ENCODE assay signal across 13 mouse cellular contexts in genomic region chr14:56313969-56314368, GRCm38 (mm10). TPM values are rescaled to one million over a fixed set of nuclear protein-coding genes. Genes with fewer than 3 reads are reported as not detected.
DNase-seq lines count a peak whose midpoint lies in the region; ATAC-seq lines count a peak whose summit lies in the region.
"Had no signal": no experiment of that assay in that cellular context is flagged by ENCODE, and none has a peak within 500 bp of the region (broad histone marks: within the 10 kb centered on the region; RNA-seq: fewer than 3 reads in every experiment).

No protein-coding gene starts in this region.

- DNase-seq in adrenal gland, adult 18-20 months (ENCODE audit: low spot score in 2 of 2): peak; percentile 45 to 47
- DNase-seq in cerebellum, adult 9-10 months: peak; percentile 22
- DNase-seq in forebrain, embryonic 14.5 days (ENCODE audit: low spot score): no peak
- no peak for DNase-seq in layer of hippocampus, adult 8-10 months (ENCODE audit: low spot score in 2 of 2)
- no peak for DNase-seq in spleen, adult 18-20 months

- no peak overlapping the region for H3K27ac ChIP-seq in intestine, embryonic 15.5 days
- H3K27ac ChIP-seq in intestine, embryonic 16.5 days (ENCODE audit: low read length): no peak overlapping the region
- H3K27ac ChIP-seq in kidney, embryonic 16.5 days (ENCODE audit: low read length): no peak overlapping the region
- H3K27ac ChIP-seq in forebrain, embryonic 14.5 days (ENCODE audit: low read depth, low read length): no peak overlapping the region
- H3K27ac ChIP-seq: embryonic facial prominence, embryonic 13.5 days; limb, embryonic 15.5 days had no signal

- no peak overlapping the region for H3K4me3 ChIP-seq in intestine, embryonic 15.5 days (replicated peaks)
- H3K4me3 ChIP-seq in intestine, embryonic 16.5 days (ENCODE audit: low read length): no peak overlapping the region
- no peak overlapping the region for H3K4me3 ChIP-seq in kidney, embryonic 16.5 days (ENCODE audit: low read length)
- no peak overlapping the region for H3K4me3 ChIP-seq in forebrain, embryonic 14.5 days (ENCODE audit: low read depth, low read length)
- H3K4me3 ChIP-seq: embryonic facial prominence, embryonic 13.5 days; limb, embryonic 15.5 days; myocyte had no signal

- ATAC-seq in intestine, embryonic 15.5 days: 0 out of 2 replicates have a peak, but pooled peaks have one; percentile 28
- no peak for ATAC-seq in intestine, embryonic 16.5 days
- ATAC-seq in kidney, embryonic 16.5 days (ENCODE audit: low FRiP score, low TSS enrichment): peak; percentile 59; the same call in 1 of the 2 replicates
- ATAC-seq in forebrain, embryonic 14.5 days: no peak

- no peaks in the 10 kb centered on the region for H3K36me3 ChIP-seq in intestine, embryonic 15.5 days
- no peaks in the 10 kb centered on the region for H3K36me3 ChIP-seq in intestine, embryonic 16.5 days (ENCODE audit: control insufficient read depth, insufficient read depth, low read length)
- no peaks in the 10 kb centered on the region for H3K36me3 ChIP-seq in kidney, embryonic 16.5 days (ENCODE audit: insufficient read depth, low read length)
- no peaks in the 10 kb centered on the region for H3K36me3 ChIP-seq in forebrain, embryonic 14.5 days (ENCODE audit: control insufficient read depth, insufficient read depth, low read length)
- H3K36me3 ChIP-seq: embryonic facial prominence, embryonic 13.5 days; limb, embryonic 15.5 days had no signal

- 70% methylated on average over 9 of the region's 9 CpGs for WGBS in intestine, embryonic 15.5 days
- 70% methylated on average over 9 of the region's 9 CpGs for WGBS in intestine, embryonic 16.5 days
- 55% methylated on average over 9 of the region's 9 CpGs for WGBS in kidney, embryonic 16.5 days
- 85% methylated on average over 9 of the region's 9 CpGs for WGBS in forebrain, embryonic 14.5 days

- no peak overlapping the region for H3K4me2 ChIP-seq in intestine, embryonic 15.5 days (replicated peaks)
- H3K4me2 ChIP-seq in intestine, embryonic 16.5 days (ENCODE audit: low read depth, low read length): no peak overlapping the region
- no peak overlapping the region for H3K4me2 ChIP-seq in kidney, embryonic 16.5 days (replicated peaks; ENCODE audit: low read depth, low read length)
- no peak overlapping the region for H3K4me2 ChIP-seq in forebrain, embryonic 14.5 days (ENCODE audit: low read length)
- H3K4me2 ChIP-seq: embryonic facial prominence, embryonic 13.5 days; limb, embryonic 15.5 days had no signal

- H3K27me3 ChIP-seq in intestine, embryonic 15.5 days (replicated peaks): no peaks in the 10 kb centered on the region
- no peaks in the 10 kb centered on the region for H3K27me3 ChIP-seq in intestine, embryonic 16.5 days (replicated peaks; ENCODE audit: control insufficient read depth, insufficient read depth, low read length)
- H3K27me3 ChIP-seq in kidney, embryonic 16.5 days (ENCODE audit: insufficient read depth, low read length): no peaks in the 10 kb centered on the region
- H3K27me3 ChIP-seq in forebrain, embryonic 14.5 days (replicated peaks; ENCODE audit: control insufficient read depth, insufficient read depth, low read length): no peaks in the 10 kb centered on the region
- H3K27me3 ChIP-seq: embryonic facial prominence, embryonic 13.5 days; limb, embryonic 15.5 days had no signal

- H3K9me3 ChIP-seq in intestine, embryonic 15.5 days: no peaks in the 10 kb centered on the region
- no peaks in the 10 kb centered on the region for H3K9me3 ChIP-seq in intestine, embryonic 16.5 days (ENCODE audit: control insufficient read depth, low read length)
- no peaks in the 10 kb centered on the region for H3K9me3 ChIP-seq in kidney, embryonic 16.5 days (ENCODE audit: low read length)
- H3K9me3 ChIP-seq in forebrain, embryonic 14.5 days (replicated peaks; ENCODE audit: control insufficient read depth, low read length): no peaks in the 10 kb centered on the region
- H3K9me3 ChIP-seq: embryonic facial prominence, embryonic 13.5 days; limb, embryonic 15.5 days had no signal

- no peak overlapping the region for H3K9ac ChIP-seq in intestine, embryonic 15.5 days
- no peak overlapping the region for H3K9ac ChIP-seq in intestine, embryonic 16.5 days (ENCODE audit: low read depth, low read length)
- no peak overlapping the region for H3K9ac ChIP-seq in kidney, embryonic 16.5 days (replicated peaks; ENCODE audit: low read length)
- no peak overlapping the region for H3K9ac ChIP-seq in forebrain, embryonic 14.5 days (ENCODE audit: low read length)
- H3K9ac ChIP-seq: embryonic facial prominence, embryonic 13.5 days; limb, embryonic 15.5 days had no signal

- peaks cover 3% of the 10 kb centered on the region; the same call in 1 of the 2 replicates for H3K4me1 ChIP-seq in intestine, embryonic 15.5 days (replicated peaks)
- H3K4me1 ChIP-seq in intestine, embryonic 16.5 days (ENCODE audit: control insufficient read depth, insufficient read depth, low read length): no peaks in the 10 kb centered on the region
- no peaks in the 10 kb centered on the region for H3K4me1 ChIP-seq in kidney, embryonic 16.5 days (ENCODE audit: insufficient read depth, low read length)
- no peaks in the 10 kb centered on the region for H3K4me1 ChIP-seq in forebrain, embryonic 14.5 days (ENCODE audit: control insufficient read depth, insufficient read depth, low read length)
- H3K4me1 ChIP-seq: embryonic facial prominence, embryonic 13.5 days had no signal

RNA-seq across cellular contexts. Expression of gene Atp12a, which starts 50.9 kb away (rescaled TPM):
- polyA plus RNA-seq in intestine, embryonic 15.5 days (2015; fragmentation: Nextera tagmentation; extraction: Ambion mirVana): 0.26 and 0.91 TPM in 2 replicates
- polyA plus RNA-seq in intestine, embryonic 16.5 days (2015; fragmentation: Nextera tagmentation; extraction: Ambion mirVana): 0.44 and 1.5 TPM in 2 replicates
- 1 to 10 TPM in 1 of 2 experiments, under 1 TPM in 1; 0.32 to 1.4 TPM for total RNA-seq in adrenal gland, adult 18-20 months (2021)
- polyA plus RNA-seq in kidney, embryonic 16.5 days (2015; fragmentation: Nextera tagmentation; extraction: Ambion mirVana): 2.8 and 2.9 TPM in 2 replicates
- 0.14 and 0.26 TPM in 2 replicates for polyA plus RNA-seq in forebrain, embryonic 14.5 days (2014; fragmentation: Nextera tagmentation; extraction: Ambion mirVana)
- total RNA-seq in layer of hippocampus, adult 8-10 months (2022): not detected
- total RNA-seq: heart, adult 18-20 months had no signal
- polyA plus RNA-seq: inflammation-experienced regulatory T-cells, adult 6 months; myocyte had no signal

RNA-seq across cellular contexts. Expression of gene Gzmb, which starts 51.9 kb away (rescaled TPM):
- polyA plus RNA-seq in intestine, embryonic 15.5 days (2015; fragmentation: Nextera tagmentation; extraction: Ambion mirVana): 1.2 and 1.4 TPM in 2 replicates
- 0.86 and 1.3 TPM in 2 replicates for polyA plus RNA-seq in intestine, embryonic 16.5 days (2015; fragmentation: Nextera tagmentation; extraction: Ambion mirVana)
- total RNA-seq in adrenal gland, adult 18-20 months (2021): under 1 TPM; 0.42 to 0.99 TPM
- 0.11 TPM in 1 of 2 replicates, not detected in the other for polyA plus RNA-seq in kidney, embryonic 16.5 days (2015; fragmentation: Nextera tagmentation; extraction: Ambion mirVana)
- polyA plus RNA-seq in forebrain, embryonic 14.5 days (2014; fragmentation: Nextera tagmentation; extraction: Ambion mirVana): not detected in 2 replicates
- total RNA-seq in layer of hippocampus, adult 8-10 months (2022): not detected
- polyA plus RNA-seq: myocyte had no signal

Comparison
In these comparisons a context has a peak if more than half of its experiments do, and no peak if none do; other contexts are left out.
1. ATAC-seq: peak in intestine, embryonic 15.5 days (single experiment) and kidney, embryonic 16.5 days (single experiment); none in intestine, embryonic 16.5 days (single experiment) and forebrain, embryonic 14.5 days (single experiment).
2. DNase-seq: peak in adrenal gland, adult 18-20 months (2 of 2) and cerebellum, adult 9-10 months (single experiment); none in forebrain, embryonic 14.5 days (single experiment), layer of hippocampus, adult 8-10 months (0 of 2) and spleen, adult 18-20 months (0 of 2).